Mouse (Mus musculus) adrenal gland, postnatal 10 days (tissue): ENCODE data around the gene Ap2b1. TPM values are rescaled to one million over a fixed set of nuclear protein-coding genes. Genes with fewer than 3 reads are reported as not detected.
A peak's percentile ranks its signal among the peaks of the same experiment; 100 is the strongest.
"Not testable (repeated sequence)": the region's sequence is repeated elsewhere in the genome, so short reads cannot be mapped to it uniquely, and the experiment has no call there.

ENCODE experiments used
- DNase-seq: peaks from one replicate; pipeline ENCODE4 v3.0.0; 2021; ENCODE audit warnings: mixed read lengths
- total RNA-seq, 2 experiments: library from RNA; stranded (reverse); gene quantifications; 2 replicates each; pipeline ENCODE4 v1.2.3; 2021

Gene Ap2b1
- total RNA-seq, 2 experiments from 2014 or later, result 78.1 to 96.0 TPM

DNA sequence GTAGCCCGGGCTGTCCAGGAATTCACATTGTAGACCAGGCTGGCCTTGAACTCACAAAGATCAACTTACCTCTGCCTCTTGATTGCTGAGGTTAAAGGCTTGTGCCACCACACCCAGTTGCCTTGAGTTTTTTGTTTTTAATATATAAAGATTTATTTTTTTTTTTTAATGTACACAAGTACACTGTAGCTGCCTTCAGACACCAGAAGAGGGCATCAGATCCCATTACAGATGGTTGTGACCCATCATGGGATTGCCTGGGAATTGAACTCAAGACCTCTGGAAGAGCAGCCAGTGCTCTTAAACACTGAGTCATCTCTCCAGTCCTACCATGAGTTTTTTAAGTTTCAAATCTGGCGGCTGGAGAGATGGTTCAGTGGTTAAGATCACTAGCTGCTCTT is 2.6 kb downstream of the Ap2b1 start:
- DNase-seq, result no peak

DNA sequence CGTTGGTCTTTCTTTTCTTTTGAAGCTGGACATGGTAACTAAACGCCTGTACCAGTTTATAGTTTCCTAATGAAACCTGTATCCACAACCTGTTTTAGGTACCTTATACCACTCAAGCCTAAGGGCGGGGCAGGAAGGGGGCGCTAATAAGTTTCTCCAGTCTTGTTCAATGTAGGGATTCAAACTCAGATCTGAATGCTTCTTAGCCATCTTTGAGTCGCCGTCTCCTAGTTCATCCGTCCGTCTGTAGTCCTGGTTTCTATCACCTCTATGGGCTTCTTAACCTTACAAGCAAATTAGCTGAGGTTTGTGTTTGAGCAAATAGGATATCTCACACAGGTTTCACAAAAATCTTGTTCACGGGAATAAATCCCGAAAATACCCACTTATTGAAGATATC is 3.3 kb downstream of the Ap2b1 start:
- DNase-seq, result peak; percentile 19

GRCm38 (mm10) chr11:83302526-83303251 is 3.9 kb downstream of the Ap2b1 start, which contains the start of gene Pex12:
Gene Pex12, minus strand, starts transcription at chr11:83302586.
- DNase-seq, result peak; percentile 97

DNA sequence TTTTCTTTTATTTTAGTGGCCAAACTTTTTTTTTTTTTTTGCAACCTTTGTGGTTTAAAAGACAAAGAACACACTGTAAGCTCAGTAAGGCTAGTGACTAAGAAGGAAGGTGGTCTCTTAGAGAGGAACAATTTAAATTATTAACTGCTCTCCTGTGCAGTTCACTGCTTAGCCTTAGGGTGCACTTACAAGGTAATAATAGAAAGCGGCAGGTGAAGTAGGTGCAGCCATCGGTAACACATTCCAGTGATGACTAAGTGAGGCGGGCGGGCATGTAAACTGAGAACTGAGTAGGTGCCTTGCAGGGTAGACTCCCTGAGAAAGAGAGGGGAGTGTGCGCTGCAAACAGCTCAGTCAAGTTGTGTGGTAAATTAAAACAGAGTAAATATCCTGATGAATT is 4.9 kb downstream of the Ap2b1 start:
- no peak for DNase-seq

GRCm38 (mm10) chr11:83304485-83304884 is 5.7 kb downstream of the Ap2b1 start:
- DNase-seq, result no peak

GRCm38 (mm10) chr11:83306700-83307253 is 8.0 kb downstream of the Ap2b1 start:
- DNase-seq, result no peak

- DNase-seq, result no peak
These were observed 13.6 kb downstream of the Ap2b1 start for GRCm38 (mm10) chr11:83312471-83312870.

GRCm38 (mm10) chr11:83319048-83319447 is 20.2 kb downstream of the Ap2b1 start:
- no peak for DNase-seq

DNA sequence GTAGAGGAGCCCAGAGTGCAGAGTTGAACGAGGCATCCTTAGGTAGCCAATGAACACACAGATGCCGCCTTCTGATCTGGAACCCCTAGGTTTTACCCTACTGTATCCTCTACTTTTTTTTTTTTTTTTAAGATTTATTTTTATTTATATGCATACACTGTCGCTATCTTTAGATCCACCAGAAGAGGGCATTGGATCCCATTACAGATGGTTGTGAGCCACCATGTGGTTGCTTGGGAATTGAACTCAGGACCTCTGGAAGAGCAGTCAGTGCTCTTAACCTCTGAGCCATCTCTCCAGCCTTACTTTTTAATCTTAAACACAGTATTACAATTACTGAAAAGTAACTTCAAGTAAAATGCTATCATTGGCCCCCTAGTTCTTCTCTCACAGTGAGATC is 27.9 kb downstream of the Ap2b1 start:
- not testable (repeated sequence) for DNase-seq

DNA sequence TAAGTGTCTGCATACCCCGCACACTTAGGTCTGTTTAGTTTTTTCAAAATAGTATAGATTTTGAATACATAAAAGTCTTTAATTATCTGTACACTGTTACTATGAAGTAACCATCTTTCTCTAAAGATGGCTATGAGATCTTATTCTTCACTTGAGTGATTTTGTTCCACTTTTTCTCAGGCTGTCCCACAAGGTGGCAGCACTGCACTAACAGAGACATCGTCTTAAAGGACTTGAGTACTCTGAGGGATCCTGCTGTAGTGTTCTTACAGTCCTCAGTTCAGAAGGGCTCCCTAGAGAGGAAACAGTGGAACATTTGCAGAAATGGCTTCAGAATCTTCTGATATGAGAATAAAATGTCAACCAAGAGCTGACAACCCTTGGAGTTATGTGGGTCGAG is 28.6 kb downstream of the Ap2b1 start:
- DNase-seq, result peak; percentile 64

DNA sequence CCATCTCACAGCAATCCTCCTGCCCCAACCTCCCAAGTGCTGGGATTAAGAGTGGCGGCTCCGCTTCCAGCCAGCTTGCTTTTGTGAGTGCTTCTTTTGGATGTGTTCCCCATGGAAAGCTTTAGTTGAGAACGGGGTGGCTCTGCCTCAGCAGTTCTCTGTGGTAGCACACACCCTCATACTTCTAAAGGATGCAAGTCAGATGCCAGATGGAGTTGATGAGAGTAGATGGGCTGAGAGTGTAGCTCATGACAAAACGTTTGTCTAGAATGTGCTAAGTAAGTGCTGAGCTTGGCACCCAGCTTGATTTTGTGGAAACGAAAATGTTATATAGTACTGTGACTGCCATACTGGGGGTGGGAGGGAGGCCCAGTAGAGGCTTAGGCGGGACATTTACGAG is 37.0 kb downstream of the Ap2b1 start:
- DNase-seq, result no peak

- DNase-seq, result no peak
These were observed 40.9 kb downstream of the Ap2b1 start for GRCm38 (mm10) chr11:83339705-83340104.

- DNase-seq, result no peak
These were observed 43.0 kb downstream of the Ap2b1 start for GRCm38 (mm10) chr11:83341716-83342245.

- DNase-seq, result no peak
These were observed 56.6 kb downstream of the Ap2b1 start for GRCm38 (mm10) chr11:83355428-83355827.

DNA sequence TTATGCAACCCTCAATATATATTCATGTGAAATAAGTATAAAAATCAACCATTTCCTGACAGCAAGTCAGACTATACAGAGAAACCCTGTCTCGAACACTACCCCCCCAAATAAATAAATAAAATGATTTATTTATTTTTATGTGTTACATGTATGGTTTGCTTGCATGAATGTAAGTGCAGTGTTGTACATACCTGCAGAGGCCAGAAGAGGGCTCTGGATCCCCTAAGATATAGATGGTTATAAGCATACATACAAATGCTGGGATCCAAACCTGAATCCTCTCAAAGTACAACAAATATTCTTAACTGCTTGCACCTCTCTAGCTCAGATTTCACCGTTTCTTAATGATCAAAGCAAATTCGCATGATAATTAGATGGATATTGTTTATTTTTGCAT is 58.6 kb downstream of the Ap2b1 start:
- DNase-seq, result peak; percentile 7

GRCm38 (mm10) chr11:83364656-83365055 is 65.8 kb downstream of the Ap2b1 start:
- DNase-seq, result no peak

- no peak for DNase-seq
These were observed 72.4 kb downstream of the Ap2b1 start for GRCm38 (mm10) chr11:83371267-83371666.

DNA sequence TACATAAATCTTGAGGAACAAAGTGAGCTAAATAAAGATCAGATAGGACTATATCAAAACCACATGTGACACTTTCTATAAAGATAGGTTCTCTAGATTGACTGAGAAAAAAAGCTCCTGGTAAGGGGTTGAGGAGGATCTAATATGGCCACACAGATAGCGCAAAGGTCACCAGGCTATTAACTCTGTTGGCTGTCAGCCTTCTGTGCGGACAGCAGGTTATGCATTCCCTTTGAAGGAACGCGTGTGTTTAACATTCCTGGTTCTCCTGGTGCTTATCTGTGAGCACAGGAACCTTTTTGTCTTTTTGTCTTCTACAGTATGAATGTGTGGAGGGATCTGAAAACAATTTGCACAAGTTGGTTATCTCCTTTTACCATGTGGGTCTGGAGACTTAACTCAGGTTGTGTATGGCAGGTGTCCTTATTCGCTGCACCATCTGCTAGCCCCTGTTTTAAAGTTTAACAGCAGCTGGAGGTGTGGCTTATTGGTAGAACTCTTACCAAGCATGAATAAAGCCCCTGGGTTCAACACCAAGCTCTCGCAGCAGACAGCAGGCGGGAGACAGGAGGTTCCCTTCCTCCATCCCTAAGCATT is 81.0 kb downstream of the Ap2b1 start:
- DNase-seq, result no peak

DNA sequence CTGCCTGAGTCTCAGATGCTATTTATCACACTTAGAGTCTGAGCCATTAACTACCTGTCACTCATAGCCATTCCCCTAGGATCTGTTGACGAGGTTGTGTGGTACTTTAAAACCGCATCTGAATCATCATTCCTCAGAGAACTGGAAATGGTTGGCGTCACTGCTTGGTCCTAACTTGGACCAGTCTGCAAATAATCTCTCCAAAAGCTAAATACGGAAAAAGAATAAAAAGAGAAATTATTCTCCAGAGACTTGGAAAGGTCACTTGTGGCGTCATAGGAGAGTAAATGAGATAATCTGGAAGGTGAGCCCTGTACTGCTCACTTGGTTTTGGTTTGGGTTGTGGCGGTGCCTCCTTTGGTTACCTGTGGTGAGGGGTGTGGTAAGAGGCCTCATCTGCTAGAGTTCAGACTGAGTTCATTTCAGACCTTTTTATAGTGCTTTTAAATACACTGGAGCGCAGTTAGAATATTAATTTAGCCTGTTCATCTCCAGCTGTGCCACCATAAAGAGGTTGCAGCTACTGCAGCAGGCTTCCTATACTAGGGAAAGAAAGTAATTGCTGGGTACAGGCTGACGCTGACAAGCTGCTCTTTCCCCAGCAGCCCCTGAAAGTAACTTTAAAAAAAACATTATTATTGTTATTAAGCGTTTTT is 84.2 kb downstream of the Ap2b1 start:
- no peak for DNase-seq

GRCm38 (mm10) chr11:83383532-83383887 is 84.7 kb downstream of the Ap2b1 start:
- DNase-seq, result no peak

GRCm38 (mm10) chr11:83393062-83393461 is 94.2 kb downstream of the Ap2b1 start:
- DNase-seq, result no peak

DNA sequence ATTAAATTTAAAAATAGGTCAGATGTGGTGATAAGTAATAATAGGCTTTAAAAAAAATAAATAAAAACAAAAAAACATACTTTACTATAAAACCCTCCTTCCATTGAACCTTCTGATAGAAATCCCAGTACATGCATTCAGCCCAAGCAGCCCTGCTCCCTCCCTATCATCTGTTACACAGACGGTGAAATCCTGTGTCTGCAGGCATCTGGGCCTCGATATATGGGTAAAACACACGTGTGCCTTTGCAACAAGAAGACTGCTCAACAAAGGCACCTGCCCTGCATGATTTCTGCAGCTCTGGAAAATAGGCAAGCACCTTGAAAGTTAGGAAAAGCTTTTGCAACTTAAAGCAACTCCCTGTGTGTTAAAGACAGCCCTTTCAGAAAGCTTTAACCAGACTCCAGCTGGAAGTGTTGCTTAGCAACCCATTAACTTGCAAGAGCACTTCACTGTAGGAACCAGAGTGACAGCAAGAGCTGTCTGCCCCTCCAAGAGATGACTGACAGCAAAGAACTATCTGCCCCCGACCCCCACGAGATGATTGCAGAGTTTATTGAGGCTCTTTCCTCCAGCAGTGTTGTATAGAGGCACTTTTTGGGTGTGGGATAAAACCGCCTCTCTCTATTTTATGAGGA is 96.1 kb downstream of the Ap2b1 start:
- no peak for DNase-seq

DNA sequence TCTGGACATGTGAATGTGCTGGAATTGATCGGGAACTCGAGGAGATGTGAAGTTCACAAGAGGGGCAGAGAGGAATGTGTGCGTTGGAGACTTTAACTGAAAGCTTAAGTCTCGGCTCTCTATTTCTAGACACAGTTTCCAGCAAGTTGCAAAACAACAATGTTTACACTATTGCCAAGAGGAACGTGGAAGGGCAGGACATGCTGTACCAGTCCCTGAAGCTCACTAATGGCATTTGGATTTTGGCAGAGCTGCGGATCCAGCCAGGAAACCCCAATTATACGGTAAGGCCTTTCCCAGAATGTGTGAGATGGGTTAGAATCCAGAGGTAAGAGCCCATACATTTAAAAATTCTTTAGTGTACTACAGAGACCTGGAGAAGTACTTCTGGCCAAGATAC is 98.8 kb downstream of the Ap2b1 start:
- no peak for DNase-seq
